Mouse (Mus musculus): ENCODE data around the gene Gdf11.

DNA sequence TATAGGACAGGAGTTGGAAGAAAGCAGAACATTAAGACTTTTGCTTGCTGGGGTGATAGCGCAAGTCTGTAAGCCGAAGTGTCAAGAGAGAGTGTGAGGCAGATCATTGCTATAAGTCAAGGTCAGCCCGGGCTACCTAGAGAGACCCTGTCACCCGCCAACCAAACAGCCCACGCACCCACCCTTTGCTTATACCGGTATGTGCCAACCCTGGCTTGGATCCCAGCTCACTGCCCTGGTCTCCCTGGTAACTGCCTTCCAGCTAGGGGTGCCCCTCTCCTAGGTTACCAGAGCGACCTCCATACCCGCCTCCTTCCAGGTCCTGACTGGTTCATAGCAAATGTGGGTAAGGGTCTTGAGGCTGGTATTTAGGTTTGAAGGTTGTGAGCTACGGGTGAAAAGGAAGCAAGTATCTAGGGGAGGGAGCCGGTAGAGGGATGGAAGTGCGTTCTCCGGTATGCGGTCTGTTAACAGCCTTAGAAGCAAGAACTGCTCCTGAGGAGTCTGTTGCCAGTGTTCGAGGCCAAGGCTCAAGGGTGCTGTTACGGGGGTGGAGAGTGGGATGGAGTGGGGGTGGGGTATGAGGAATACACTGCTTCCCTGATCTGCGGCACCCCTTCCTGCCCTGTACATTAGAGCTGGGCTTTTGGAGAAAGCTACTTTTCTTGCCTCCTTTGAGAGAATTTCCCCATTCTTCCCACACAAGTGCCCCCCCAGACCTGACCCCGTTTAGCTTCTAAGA lies 4.6 kb upstream of the Gdf11 start:
- TF ChIP-seq POLR2A (IDR thresholded peaks at IDR 0.05; ENCODE audit: borderline replicate concordance, insufficient read depth, low read length) (no peak), CTCF (IDR thresholded peaks at IDR 0.05; ENCODE audit: borderline replicate concordance, insufficient read depth, low read depth, low read length) (no peak)

All from cerebellum, adult 2 months (tissue).